Mouse (Mus musculus) heart, adult 2 months (tissue): ENCODE data around the gene Tubgcp4. TPM values are rescaled to one million over a fixed set of nuclear protein-coding genes. Genes with fewer than 3 reads are reported as not detected.
A peak's percentile ranks its signal among the peaks of the same experiment; 100 is the strongest.
"Not testable (repeated sequence)": the region's sequence is repeated elsewhere in the genome, so short reads cannot be mapped to it uniquely, and the experiment has no call there.

Experiments
- DNase-seq, 2 experiments: peaks; one replicate each; pipeline ENCODE4 v3.0.0; 2021
- H3K27ac ChIP-seq: fragments of 200-600 bp; 2 replicates; pipeline ENCODE4 v1.8.1; 2022
- H3K27me3 ChIP-seq: fragments of 200-500 bp; 2 replicates; pipeline ENCODE4 v1.6.1; 2012; ENCODE audit warnings: mild to moderate bottlenecking, low read length, inconsistent platforms, mixed read lengths; ENCODE audit not compliant: control insufficient read depth, insufficient read depth
- H3K36me3 ChIP-seq: fragments of 200-500 bp; 2 replicates; pipeline ENCODE4 v1.6.1; 2012; ENCODE audit warnings: low read length, inconsistent platforms; ENCODE audit not compliant: control insufficient read depth, insufficient read depth
- H3K4me1 ChIP-seq: fragments of 200-500 bp; 2 replicates; pipeline ENCODE4 v1.6.1; 2011; ENCODE audit warnings: low read length; ENCODE audit not compliant: control insufficient read depth, insufficient read depth
- H3K4me3 ChIP-seq: fragments of 200-600 bp; 2 replicates; pipeline ENCODE4 v1.8.1; 2022
- H3K79me2 ChIP-seq: fragments of 200-500 bp; replicated peaks from 2 replicates; pipeline ENCODE4 v1.6.1; 2012; ENCODE audit warnings: mild to moderate bottlenecking, inconsistent platforms, low read length, moderate library complexity, mixed read lengths; ENCODE audit not compliant: control insufficient read depth, insufficient read depth
- H3K9ac ChIP-seq: fragments of 200-500 bp; 2 replicates; pipeline ENCODE4 v1.6.1; 2012; ENCODE audit warnings: low read depth, mild to moderate bottlenecking, control low read depth, inconsistent platforms, low read length, mixed read lengths
- CTCF ChIP-seq: fragments of 200-600 bp; IDR thresholded peaks from 2 replicates; pipeline ENCODE4 v1.8.1; 2022; ENCODE audit warnings: antibody characterized with exemption, mild to moderate bottlenecking, moderate library complexity
- EP300 ChIP-seq: fragments of 200-500 bp; IDR thresholded peaks from 2 replicates; pipeline ENCODE4 v1.6.1; 2011; ENCODE audit warnings: low read depth, low read length, control low read depth; ENCODE audit not compliant: insufficient read depth
- POLR2A ChIP-seq: fragments of 200-500 bp; IDR thresholded peaks from 2 replicates; pipeline ENCODE4 v1.6.1; 2011; ENCODE audit warnings: mild to moderate bottlenecking, low read depth, low read length, control low read depth; ENCODE audit not compliant: insufficient read depth
- WGBS: fragments of 180-500 bp; shearing (Covaris S2); methylation state at CpG from one replicate; pipeline ENCODE4 v1.1.7; 2018; 5-methylcytosine and 5-hydroxymethylcytosine counted together
- intact Hi-C: fragments of 180-260 bp; cut with DNase I; formaldehyde crosslinking; loops from one replicate; pipeline ENCODE4 v1.15.1; 2025
- long read RNA-seq: library from polyadenylated mRNA; stranded (forward); transcript quantifications from one replicate; pipeline ENCODE4 v2.0.0, GENCODE M21; 2021
- polyA plus RNA-seq: library from polyadenylated mRNA; depleted of rRNA; stranded (reverse); fragments of >200 nt; gene quantifications from 2 replicates; pipeline ENCODE4 v1.2.3, GENCODE M21; 2012; rRNA removed
- total RNA-seq, 2 experiments: library from RNA; stranded (reverse); gene quantifications; 2 replicates each; pipeline ENCODE4 v1.2.3; 2021

Tubgcp4 gene
- total RNA-seq, result 10 to 100 TPM; 13.7 to 14.3 TPM
- polyA plus RNA-seq, result 18.5 and 22.8 TPM in 2 replicates
- long read RNA-seq, full-length matches to known transcripts, result 15 of 18 reads
- long read RNA-seq, partial matches to known transcripts, result 0 of 18 reads
- long read RNA-seq, other reads (novel, unspliced or antisense), result 3 of 18 reads

- Histone ChIP-seq H3K4me1 (peaks cover 8% of the 10 kb centered on the region), H3K79me2 (no peaks in the 10 kb centered on the region), H3K36me3 (no peaks in the 10 kb centered on the region; the same call in 1 of the 2 replicates), H3K4me3 (peak within 1 kb of the TSS; percentile 80), H3K27me3 (no peaks in the 10 kb centered on the region), H3K27ac (peak within 1 kb of the TSS; percentile 92), H3K9ac (peak within 1 kb of the TSS; percentile 82)
- under 1% methylated on average over 38 of the region's 38 CpGs for WGBS
- DNase-seq, result no peak
- no peak for TF ChIP-seq POLR2A
- no peak for TF ChIP-seq CTCF
- TF ChIP-seq EP300, result no peak
- intact Hi-C loops, result loop anchor here (1.0 kb wide), 1 partner anchor 30 kb away; the partner anchor contains the start of genes Adal and Lcmt2
Measured at GRCm38 (mm10) chr2:121170481-121170971, at the start of gene Tubgcp4. TSS of gene Tubgcp4 (plus strand) at chr2:121170654.

GRCm38 (mm10) chr2:121126302-121126701, 44.2 kb upstream of the Tubgcp4 start:
- H3K36me3 ChIP-seq, DNase-seq, H3K79me2 ChIP-seq, H3K4me1 ChIP-seq, H3K27ac ChIP-seq, H3K4me3 ChIP-seq, H3K9ac ChIP-seq, intact Hi-C loops, H3K27me3 ChIP-seq: not testable (repeated sequence)
- 95% methylated on average over 5 of the region's 5 CpGs for WGBS

- WGBS, result 65% methylated on average over 1 of the region's 1 CpGs
- Histone ChIP-seq H3K27me3 (no peaks in the 10 kb centered on the region), H3K79me2 (no peaks in the 10 kb centered on the region), H3K9ac (no peak overlapping the region), H3K27ac (no peak overlapping the region), H3K36me3 (no peaks in the 10 kb centered on the region), H3K4me3 (no peak overlapping the region), H3K4me1 (no peaks in the 10 kb centered on the region)
- DNase-seq, result no peak
- intact Hi-C loops, result no loop called here
- no peak for TF ChIP-seq EP300
- no peak for TF ChIP-seq POLR2A
Measured at GRCm38 (mm10) chr2:121127536-121127935, 42.9 kb upstream of the Tubgcp4 start.

- intact Hi-C loops, result no loop called here
- TF ChIP-seq CTCF, result no peak
- no peak for TF ChIP-seq EP300
- no peak for TF ChIP-seq POLR2A
- DNase-seq, result no peak
Measured at GRCm38 (mm10) chr2:121128865-121129620, 41.4 kb upstream of the Tubgcp4 start.

GRCm38 (mm10) chr2:121132822-121133221, 37.6 kb upstream of the Tubgcp4 start:
- no peak for TF ChIP-seq CTCF
- TF ChIP-seq POLR2A, result no peak
- TF ChIP-seq EP300, result no peak
- Histone ChIP-seq H3K9ac (no peak overlapping the region), H3K4me1 (peaks cover 2% of the 10 kb centered on the region; the same call in 1 of the 2 replicates), H3K4me3 (no peak overlapping the region), H3K79me2 (no peaks in the 10 kb centered on the region), H3K36me3 (peaks cover 3% of the 10 kb centered on the region; the same call in 1 of the 2 replicates), H3K27me3 (no peaks in the 10 kb centered on the region), H3K27ac (no peak overlapping the region)
- intact Hi-C loops, result no loop called here
- 58% methylated on average over 1 of the region's 1 CpGs for WGBS
- no peak for DNase-seq

More at GRCm38 (mm10) chr2:121128865-121129620, 41.4 kb upstream of the Tubgcp4 start:
- Histone ChIP-seq H3K79me2 (no peaks in the 10 kb centered on the region), H3K27ac (no peak overlapping the region), H3K27me3 (no peaks in the 10 kb centered on the region), H3K4me1 (no peaks in the 10 kb centered on the region), H3K36me3 (no peaks in the 10 kb centered on the region), H3K9ac (no peak overlapping the region), H3K4me3 (no peak overlapping the region)
- 67% methylated on average over 9 of the region's 9 CpGs for WGBS

GRCm38 (mm10) chr2:121137371-121137770, 33.1 kb upstream of the Tubgcp4 start:
- no peak for DNase-seq
- Histone ChIP-seq H3K4me1 (peaks cover 9% of the 10 kb centered on the region), H3K36me3 (peaks cover 17% of the 10 kb centered on the region), H3K27me3 (no peaks in the 10 kb centered on the region), H3K4me3 (no peak overlapping the region), H3K27ac (no peak overlapping the region), H3K79me2 (no peaks in the 10 kb centered on the region), H3K9ac (no peak overlapping the region)
- intact Hi-C loops, result no loop called here
- 96% methylated on average over 4 of the region's 4 CpGs for WGBS
- TF ChIP-seq CTCF (peak; percentile 30; the same call in 1 of the 2 replicates), EP300 (no peak), POLR2A (no peak)
